Mouse (Mus musculus): ENCODE measurements around the gene P2ry2. TPM values are rescaled to one million over a fixed set of nuclear protein-coding genes. Genes with fewer than 3 reads are reported as not detected.

Gene P2ry2
- total and polyA plus RNA-seq, 2 experiments from 2014 or later = 3.8 to 12.9 TPM

- Histone ChIP-seq H3K27me3 (ENCODE audit: control insufficient read depth, insufficient read depth, low read length) (no peaks in the 10 kb centered on the region), H3K9me3 (replicated peaks; ENCODE audit: control insufficient read depth, low read length) (no peaks in the 10 kb centered on the region), H3K4me1 (ENCODE audit: control insufficient read depth, insufficient read depth) (peaks cover 18% of the 10 kb centered on the region), H3K4me2 (ENCODE audit: low read depth, low read length) (no peak overlapping the region), H3K27ac (ENCODE audit: low read depth) (no peak overlapping the region), H3K4me3 (ENCODE audit: low read depth, low read length) (no peak overlapping the region), H3K36me3 (replicated peaks; ENCODE audit: control insufficient read depth, insufficient read depth, low read length) (peaks cover 7% of the 10 kb centered on the region), H3K9ac (replicated peaks; ENCODE audit: low read depth, low read length) (no peak overlapping the region)
- TF ChIP-seq CTCF (IDR thresholded peaks at IDR 0.05; ENCODE audit: low read depth) (no peak), EP300 (IDR thresholded peaks at IDR 0.05; ENCODE audit: low read depth) (no peak)
- ATAC-seq (ENCODE audit: insufficient read depth, low read depth) = no peak
- 68% methylated on average over 7 of the region's 7 CpGs for WGBS
- DNase-seq (ENCODE audit: low spot score) = no peak
These were observed 17.3 kb downstream of the P2ry2 start for GRCm38 (mm10) chr7:100995260-100995864.

GRCm38 (mm10) chr7:100993166-100993565, 19.5 kb downstream of the P2ry2 start:
- Histone ChIP-seq H3K9ac (replicated peaks; ENCODE audit: low read depth, low read length) (no peak overlapping the region), H3K9me3 (replicated peaks; ENCODE audit: control insufficient read depth, low read length) (no peaks in the 10 kb centered on the region), H3K27ac (ENCODE audit: low read depth) (peak overlapping the region; percentile 92), H3K36me3 (replicated peaks; ENCODE audit: control insufficient read depth, insufficient read depth, low read length) (peaks cover 4% of the 10 kb centered on the region), H3K4me2 (ENCODE audit: low read depth, low read length) (no peak overlapping the region), H3K27me3 (ENCODE audit: control insufficient read depth, insufficient read depth, low read length) (no peaks in the 10 kb centered on the region), H3K4me3 (ENCODE audit: low read depth, low read length) (no peak overlapping the region), H3K4me1 (ENCODE audit: control insufficient read depth, insufficient read depth) (peaks cover 18% of the 10 kb centered on the region)
- TF ChIP-seq EP300 (IDR thresholded peaks at IDR 0.05; ENCODE audit: low read depth) (peak; percentile 81), CTCF (IDR thresholded peaks at IDR 0.05; ENCODE audit: low read depth) (no peak)
- WGBS = 53% methylated on average over 4 of the region's 4 CpGs
- ATAC-seq (ENCODE audit: insufficient read depth, low read depth) (peak; percentile 72), DNase-seq (ENCODE audit: low spot score) (peak; percentile 61)

- no peak overlapping the region for H3K4me2 ChIP-seq (ENCODE audit: low read depth, low read length)
- no peaks in the 10 kb centered on the region for H3K27me3 ChIP-seq (ENCODE audit: control insufficient read depth, insufficient read depth, low read length)
- H3K36me3 ChIP-seq (replicated peaks; ENCODE audit: control insufficient read depth, insufficient read depth, low read length) = no peaks in the 10 kb centered on the region; the same call in 1 of the 2 replicates
- 85% methylated on average over 3 of the region's 3 CpGs for WGBS
- no peak for DNase-seq (ENCODE audit: low spot score)
- no peak overlapping the region for H3K9ac ChIP-seq (replicated peaks; ENCODE audit: low read depth, low read length)
- TF ChIP-seq EP300 (IDR thresholded peaks at IDR 0.05; ENCODE audit: low read depth) (no peak), CTCF (IDR thresholded peaks at IDR 0.05; ENCODE audit: low read depth) (no peak)
- H3K4me3 ChIP-seq (ENCODE audit: low read depth, low read length) = no peak overlapping the region
- no peak for ATAC-seq (ENCODE audit: insufficient read depth, low read depth)
- H3K9me3 ChIP-seq (replicated peaks; ENCODE audit: control insufficient read depth, low read length) = no peaks in the 10 kb centered on the region
- peak overlapping the region; percentile 92 for H3K27ac ChIP-seq (ENCODE audit: low read depth)
- peaks cover 18% of the 10 kb centered on the region for H3K4me1 ChIP-seq (ENCODE audit: control insufficient read depth, insufficient read depth)
These were observed 20.7 kb downstream of the P2ry2 start for GRCm38 (mm10) chr7:100991972-100992371.

GRCm38 (mm10) chr7:100990636-100991311, 21.9 kb downstream of the P2ry2 start:
- H3K4me3 ChIP-seq (ENCODE audit: low read depth, low read length) = no peak overlapping the region
- no peak overlapping the region for H3K4me2 ChIP-seq (ENCODE audit: low read depth, low read length)
- no peaks in the 10 kb centered on the region for H3K9me3 ChIP-seq (replicated peaks; ENCODE audit: control insufficient read depth, low read length)
- no peaks in the 10 kb centered on the region for H3K36me3 ChIP-seq (replicated peaks; ENCODE audit: control insufficient read depth, insufficient read depth, low read length)
- 38% methylated on average over 9 of the region's 9 CpGs for WGBS
- no peaks in the 10 kb centered on the region for H3K27me3 ChIP-seq (ENCODE audit: control insufficient read depth, insufficient read depth, low read length)
- no peak for TF ChIP-seq CTCF (IDR thresholded peaks at IDR 0.05; ENCODE audit: low read depth)
- 0 out of 2 replicates have a peak, but pooled peaks have one; percentile 35 for TF ChIP-seq EP300 (IDR thresholded peaks at IDR 0.05; ENCODE audit: low read depth)
- ATAC-seq (ENCODE audit: insufficient read depth, low read depth) (peak; percentile 49), DNase-seq (ENCODE audit: low spot score) (peak; percentile 77)
- peak overlapping the region; percentile 2; the same call in 1 of the 2 replicates for H3K9ac ChIP-seq (replicated peaks; ENCODE audit: low read depth, low read length)
- peaks cover 18% of the 10 kb centered on the region for H3K4me1 ChIP-seq (ENCODE audit: control insufficient read depth, insufficient read depth)
- peak overlapping the region; percentile 92 for H3K27ac ChIP-seq (ENCODE audit: low read depth)

GRCm38 (mm10) chr7:100988092-100988491, 24.6 kb downstream of the P2ry2 start:
- no peak overlapping the region for H3K9ac ChIP-seq (replicated peaks; ENCODE audit: low read depth, low read length)
- H3K4me1 ChIP-seq (ENCODE audit: control insufficient read depth, insufficient read depth) = peaks cover 19% of the 10 kb centered on the region
- TF ChIP-seq CTCF (IDR thresholded peaks at IDR 0.05; ENCODE audit: low read depth) (peak; percentile 92), EP300 (IDR thresholded peaks at IDR 0.05; ENCODE audit: low read depth) (no peak)
- 12% methylated on average over 9 of the region's 9 CpGs for WGBS
- no peak overlapping the region for H3K4me3 ChIP-seq (ENCODE audit: low read depth, low read length)
- 0 out of 2 replicates have a peak overlapping the region, but pooled peaks have one; percentile 14 for H3K27ac ChIP-seq (ENCODE audit: low read depth)
- H3K9me3 ChIP-seq (replicated peaks; ENCODE audit: control insufficient read depth, low read length) = no peaks in the 10 kb centered on the region
- H3K27me3 ChIP-seq (ENCODE audit: control insufficient read depth, insufficient read depth, low read length) = no peaks in the 10 kb centered on the region
- no peaks in the 10 kb centered on the region for H3K36me3 ChIP-seq (replicated peaks; ENCODE audit: control insufficient read depth, insufficient read depth, low read length)
- H3K4me2 ChIP-seq (ENCODE audit: low read depth, low read length) = no peak overlapping the region
- peak; percentile 77 for ATAC-seq (ENCODE audit: insufficient read depth, low read depth)
- peak; percentile 87 for DNase-seq (ENCODE audit: low spot score)

Measured in heart, postnatal 0 days (tissue).